Mouse (Mus musculus) spleen, postnatal 4 days (tissue): Measurements from ENCODE around the gene Tcf23.
"Not testable (repeated sequence)": the region's sequence is repeated elsewhere in the genome, so short reads cannot be mapped to it uniquely, and the experiment has no call there.

Experiments
- DNase-seq, 2 experiments: peaks; one replicate each; pipeline ENCODE4 v3.0.0; 2022; ENCODE audit warnings: low spot score in 2 of 2

The Tcf23 gene

GRCm38 (mm10) chr5:30994910-30995635 lies 26.6 kb downstream of the Tcf23 start:
- no peak for DNase-seq

GRCm38 (mm10) chr5:30998306-30998705 lies 29.8 kb downstream of the Tcf23 start:
- peak; percentile 33 to 72 for DNase-seq

GRCm38 (mm10) chr5:30999324-30999723 lies 30.9 kb downstream of the Tcf23 start:
- DNase-seq: no peak

- no peak for DNase-seq
These were observed 31.7 kb downstream of the Tcf23 start for GRCm38 (mm10) chr5:31000122-31000521.

DNA sequence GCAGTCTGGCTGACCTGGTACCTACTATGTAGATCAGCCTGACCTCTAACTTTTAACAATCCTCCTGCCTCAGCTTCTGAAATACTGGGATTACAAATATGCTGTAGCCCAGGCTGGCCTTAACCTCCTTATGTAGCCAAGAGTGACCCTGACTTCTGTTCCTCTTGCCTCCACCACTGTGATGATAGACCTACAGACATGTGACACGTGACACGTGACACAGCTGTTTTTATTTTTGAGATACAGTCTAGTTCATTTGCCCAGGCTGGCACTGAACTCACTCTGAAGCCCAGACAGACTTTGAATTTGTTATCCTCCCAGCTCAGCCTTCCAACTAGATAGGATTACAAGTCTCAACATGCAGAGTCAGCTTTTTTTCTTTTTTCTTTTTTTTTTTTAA lies 32.5 kb downstream of the Tcf23 start:
- no peak for DNase-seq

DNA sequence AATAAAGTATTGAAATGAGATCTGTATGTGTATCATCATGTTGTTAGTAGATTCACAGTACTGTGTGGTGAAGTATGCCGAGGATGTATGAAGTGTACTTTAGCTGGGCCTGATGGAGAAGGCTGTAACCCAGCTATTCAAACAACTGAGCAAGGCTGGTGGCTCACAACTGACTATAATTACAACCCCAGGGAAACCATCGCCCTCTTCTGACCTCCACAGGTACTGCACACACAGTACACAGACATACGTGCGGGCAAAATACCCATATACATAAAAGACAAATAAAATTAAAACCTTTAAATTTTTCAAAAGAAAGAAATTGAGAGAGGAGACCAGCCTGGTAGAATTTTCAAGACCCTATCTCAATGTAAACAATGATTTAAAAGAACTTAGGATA lies 33.1 kb downstream of the Tcf23 start:
- peak in 1 of 2 experiments; percentile 14 for DNase-seq

GRCm38 (mm10) chr5:31004184-31004583 lies 35.7 kb downstream of the Tcf23 start:
- peak; percentile 83 to 97 for DNase-seq

- DNase-seq: no peak
These were observed 44.3 kb downstream of the Tcf23 start for GRCm38 (mm10) chr5:31012737-31013136.

DNA sequence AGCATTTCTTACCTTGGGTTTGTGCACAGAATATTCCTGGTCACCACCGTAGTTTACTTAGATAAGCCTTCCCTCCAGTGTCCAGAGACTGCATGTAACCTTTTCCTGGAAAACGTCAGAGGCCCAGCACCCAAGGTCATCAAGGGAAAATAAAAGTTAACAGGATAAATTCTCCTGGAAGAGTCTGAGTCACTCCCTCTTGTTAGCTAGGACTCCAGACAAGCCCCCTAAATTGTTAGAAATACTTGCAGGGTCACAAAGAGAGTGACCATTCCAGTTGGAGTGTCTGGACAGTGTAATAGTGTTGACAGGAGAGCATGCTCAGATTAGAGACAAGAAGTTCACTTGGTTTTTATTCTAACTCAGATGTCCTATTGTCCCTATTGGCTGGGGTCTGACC lies 47.5 kb downstream of the Tcf23 start:
- no peak for DNase-seq

GRCm38 (mm10) chr5:31021790-31022189 lies 53.3 kb downstream of the Tcf23 start:
- DNase-seq: not testable (repeated sequence)

DNA sequence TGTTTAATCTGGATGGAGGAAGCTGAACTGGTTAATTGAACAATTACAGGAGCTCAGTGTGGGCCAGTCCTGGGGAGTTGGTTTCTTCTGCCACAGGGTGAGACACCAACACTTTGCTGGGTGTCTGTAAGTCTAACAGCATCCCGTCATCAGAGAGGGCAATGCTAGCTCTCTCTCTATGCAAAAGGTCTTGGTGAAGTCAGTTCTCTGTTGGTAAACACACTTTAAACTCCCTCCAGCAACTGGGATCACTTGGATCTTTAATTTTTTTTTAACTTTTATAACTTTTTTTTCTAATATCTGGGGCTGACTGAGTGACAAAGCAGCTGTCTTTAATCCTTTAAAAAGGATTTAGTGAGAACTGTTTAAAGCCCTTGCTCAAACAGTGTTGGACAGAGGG lies 54.2 kb downstream of the Tcf23 start:
- no peak for DNase-seq

DNA sequence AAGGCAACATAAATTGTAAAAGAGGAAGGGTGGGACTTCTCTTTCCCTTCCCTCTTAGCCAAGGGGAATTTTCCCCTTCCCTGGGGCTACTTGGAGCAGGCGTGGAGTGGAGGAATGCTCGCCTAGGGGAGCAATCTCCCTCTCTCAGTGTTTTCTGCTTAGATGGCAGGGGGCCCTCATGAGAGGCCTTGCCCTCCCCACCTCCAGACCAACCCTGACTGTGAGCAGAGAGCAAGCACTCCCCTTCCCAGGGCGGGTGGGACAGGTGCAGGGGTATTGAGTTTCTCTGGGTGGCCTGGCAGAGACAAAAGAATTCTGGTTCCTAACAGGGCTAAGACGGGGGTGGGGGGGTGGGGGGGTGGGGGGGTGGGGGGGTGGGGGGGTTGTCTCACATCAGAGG lies 54.8 kb downstream of the Tcf23 start:
- no peak for DNase-seq

DNA sequence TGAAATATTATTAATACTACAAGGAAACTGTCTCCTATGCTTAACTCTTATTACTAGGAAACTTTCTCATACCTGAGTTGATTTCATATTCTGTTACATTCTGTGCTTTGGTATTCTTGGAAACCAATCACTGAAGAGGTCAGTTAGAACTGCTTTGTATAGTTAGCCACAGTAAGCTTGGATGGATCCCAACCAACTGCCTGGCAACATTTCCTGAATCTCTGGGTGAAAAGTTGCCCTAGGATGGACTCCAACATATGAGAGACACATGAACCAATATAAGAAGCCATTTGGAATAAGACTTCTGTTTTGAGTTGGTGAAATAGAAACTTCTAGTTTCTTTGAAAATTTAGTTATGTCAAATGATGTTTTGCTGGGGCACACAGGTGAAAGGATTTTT lies 56.2 kb downstream of the Tcf23 start:
- DNase-seq: no peak
